Mouse (Mus musculus) CD4-positive naive resting alpha-beta T cell, adult 76 days (primary cell): ENCODE results near the gene Slc39a1. TPM values are rescaled to one million over a fixed set of nuclear protein-coding genes. Genes with fewer than 3 reads are reported as not detected.

ENCODE experiments used
- total RNA-seq: library from RNA; stranded (reverse); gene quantifications from one replicate; pipeline ENCODE4 v1.2.4, GENCODE M21; 2023

Slc39a1 gene
- total RNA-seq = 17.1 TPM

GRCm38 (mm10) chr3:90247960-90248745 is at the start of gene Slc39a1:
Gene Slc39a1, plus strand, starts transcription at chr3:90248172.

DNA sequence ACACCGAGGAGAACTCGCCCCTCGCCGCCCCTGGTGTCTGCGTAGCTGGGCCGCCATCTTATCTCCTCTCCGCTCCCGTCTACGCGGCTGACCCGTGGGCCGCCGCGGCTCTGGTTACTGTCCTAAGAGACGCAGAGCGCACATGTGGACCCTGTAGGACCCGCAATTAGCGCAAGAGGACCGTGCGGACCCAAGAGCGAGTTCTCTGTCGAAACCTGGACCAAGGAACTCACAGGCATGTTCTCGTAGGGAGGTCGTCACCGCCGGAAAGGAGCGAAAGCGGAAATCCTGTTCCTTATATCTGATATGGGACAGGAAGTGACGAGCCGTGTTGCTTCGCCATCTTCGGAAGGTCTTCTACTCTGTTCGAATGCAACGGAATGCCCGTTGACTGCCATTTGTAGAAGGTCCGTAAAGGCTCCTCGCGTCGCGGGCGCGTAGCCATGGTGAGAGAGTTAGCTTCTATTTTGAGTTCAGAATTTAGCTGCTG is 34.5 kb upstream of the Slc39a1 start, which contains the start of the genes Rps27 and Rab13:
Gene Rps27, minus strand, starts transcription at position 275 of the 490 bp plus-strand sequence.
Gene Rab13, plus strand, starts transcription at position 319 of the 490 bp plus-strand sequence.

DNA sequence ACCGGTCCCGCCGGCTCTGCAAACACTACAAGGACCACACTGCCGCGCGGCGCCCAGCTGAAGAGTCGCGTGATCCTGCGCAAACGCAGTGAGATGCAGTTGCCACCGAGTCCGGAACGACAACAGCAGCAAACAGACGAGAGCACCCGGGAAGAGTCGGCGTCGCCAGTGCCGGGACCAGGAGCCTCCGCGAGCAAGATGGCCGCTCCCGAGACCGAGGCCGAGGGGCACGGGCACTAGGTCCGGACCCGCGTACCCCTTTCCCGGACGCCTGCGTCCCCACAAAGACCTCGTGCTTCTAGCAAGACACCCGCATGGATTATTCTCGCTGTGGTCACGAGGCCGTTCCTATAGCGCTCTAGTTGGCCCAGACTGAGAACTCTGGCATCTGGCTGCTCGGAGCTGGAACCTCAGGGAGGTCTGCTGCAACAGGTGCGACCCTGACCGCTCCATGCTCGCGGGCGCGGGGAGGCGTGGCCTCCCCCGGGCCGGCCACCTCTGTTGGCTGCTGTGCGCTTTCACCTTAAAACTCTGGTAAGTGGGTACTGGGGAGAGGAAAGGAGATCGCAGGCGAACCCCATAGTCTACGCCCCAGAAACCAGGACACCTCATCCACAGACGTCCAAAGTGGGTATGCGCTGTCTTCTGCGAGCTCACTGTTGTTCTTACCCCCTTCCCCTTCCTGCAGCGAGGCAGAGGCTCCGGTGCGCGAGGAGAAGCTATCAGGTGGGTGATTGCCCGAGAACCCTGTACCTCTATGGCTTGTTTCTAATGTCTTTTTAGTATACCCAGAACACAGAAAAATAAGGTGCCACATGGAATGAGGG is 16.3 kb upstream of the Slc39a1 start, which contains the start of gene Jtb:
Gene Jtb, plus strand, starts transcription at position 91 of the 827 bp plus-strand sequence.

GRCm38 (mm10) chr3:90242984-90243775 is 4.8 kb upstream of the Slc39a1 start, which contains the start of gene Creb3l4:
Gene Creb3l4, minus strand, starts transcription at chr3:90243512.

GRCm38 (mm10) chr3:90253653-90254418 is 5.9 kb downstream of the Slc39a1 start, which contains the start of gene Crtc2:
Gene Crtc2, plus strand, starts transcription at chr3:90254163.

DNA sequence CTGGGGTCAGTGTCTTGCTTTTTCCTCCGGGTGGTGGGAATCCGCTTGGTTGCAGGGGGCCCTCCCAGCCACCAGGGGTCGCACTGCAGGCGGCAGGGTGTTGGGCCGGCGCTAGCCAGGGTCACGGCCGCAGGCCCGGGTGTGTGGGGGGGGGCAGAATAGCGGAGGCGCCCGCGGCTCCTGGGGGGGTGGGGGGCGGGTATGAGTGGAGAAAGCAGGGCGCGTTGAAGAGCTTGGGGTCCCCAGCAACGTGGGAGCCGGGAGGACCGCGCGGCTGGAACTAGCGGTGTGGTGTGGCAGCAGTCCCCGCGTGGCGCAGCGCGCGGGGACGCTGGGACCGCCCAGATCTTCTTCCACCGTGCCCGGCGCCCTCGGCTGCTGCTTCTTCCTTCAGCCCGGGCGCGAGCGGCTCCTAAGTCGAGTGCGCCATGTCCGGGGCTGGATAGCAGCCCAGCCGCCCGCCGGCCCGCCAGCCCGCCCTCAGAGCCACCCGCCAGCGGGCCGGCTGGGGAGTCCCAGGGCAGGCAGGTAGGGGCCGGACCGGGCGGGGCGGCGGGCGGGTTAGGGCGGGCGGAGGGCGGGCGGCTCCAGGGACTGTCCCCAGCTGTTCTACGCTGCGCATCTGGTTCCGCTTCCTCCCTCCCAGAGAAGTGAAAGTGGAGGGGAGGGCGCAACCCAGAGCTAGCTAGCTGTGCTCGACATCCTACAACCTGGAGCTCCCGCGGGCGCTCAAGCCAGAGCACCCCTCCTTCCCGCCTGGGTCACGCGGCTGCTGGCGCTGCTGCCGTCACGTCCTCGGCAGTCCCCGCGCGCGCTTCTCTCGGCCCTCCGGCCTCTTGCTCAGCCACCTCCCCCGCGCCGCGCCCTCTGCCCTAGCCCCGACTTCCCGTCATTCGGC is 17.3 kb downstream of the Slc39a1 start, which contains the start of gene Dennd4b:
Gene Dennd4b, plus strand, starts transcription at position 152 of the 898 bp plus-strand sequence.

DNA sequence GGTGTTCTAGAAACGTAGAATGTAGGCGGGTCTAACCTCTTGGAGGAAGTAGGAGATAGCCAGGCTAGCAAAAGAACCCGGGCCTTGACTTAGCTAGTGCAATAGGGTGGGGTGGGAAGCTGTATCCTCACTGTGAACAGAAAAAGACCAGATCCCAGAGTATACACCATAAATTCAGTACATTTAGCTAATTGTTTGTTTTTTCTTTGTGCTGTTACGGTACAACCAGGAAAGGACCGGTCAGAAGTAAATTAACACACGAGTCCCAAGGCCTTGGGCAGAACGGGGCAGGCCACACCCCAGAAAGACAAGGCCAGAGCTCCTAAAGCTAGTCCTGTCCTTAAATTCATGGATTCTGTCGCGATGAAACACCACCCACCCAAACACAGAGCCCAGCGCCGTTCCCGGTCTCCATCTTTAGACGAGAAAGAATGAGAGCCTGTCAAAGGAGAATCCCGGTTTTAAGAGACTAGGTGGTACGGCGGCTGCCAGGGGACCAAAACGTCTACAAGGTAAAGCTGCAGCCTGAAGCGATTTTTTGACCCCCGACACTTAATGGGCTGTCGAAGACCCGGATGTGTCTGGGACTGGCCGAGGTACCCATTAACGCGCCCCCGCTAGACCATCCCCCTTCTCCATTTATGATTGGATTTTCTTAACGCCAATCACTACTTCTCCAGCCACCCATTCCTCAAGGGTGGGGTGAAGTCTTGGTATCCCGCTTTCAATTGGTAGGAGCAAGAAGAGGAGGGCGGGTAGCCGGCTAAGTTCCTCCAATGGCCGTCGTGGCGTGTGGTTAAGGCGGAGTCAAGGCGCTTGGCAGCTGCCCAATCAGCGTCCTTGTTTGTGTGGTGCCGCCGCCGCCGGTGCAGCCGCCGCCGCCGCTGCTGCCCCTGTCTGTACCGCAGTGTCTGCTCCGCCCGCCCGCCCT is 44.6 kb downstream of the Slc39a1 start, which contains the start of gene Gatad2b:
Gene Gatad2b, plus strand, starts transcription at position 834 of the 931 bp plus-strand sequence.

Other genes with a start within 250 kb of the Slc39a1 start
- 58.9 TPM for gene Hax1, start 249.4 kb upstream of the Slc39a1 start, total RNA-seq
- 97.0 TPM for gene 4933434E20Rik, start 196.5 kb upstream of the Slc39a1 start, total RNA-seq
- gene Ubap2l, start 195.5 kb upstream of the Slc39a1 start, total RNA-seq = 249 TPM
- 596 TPM for gene Tpm3, start 175.5 kb upstream of the Slc39a1 start, total RNA-seq
- gene Nup210l, start 144.0 kb upstream of the Slc39a1 start, total RNA-seq = 1.2 TPM
- 11,775 TPM for gene Rps27, start 34.5 kb upstream of the Slc39a1 start, total RNA-seq
- not detected for gene Rab13, start 34.5 kb upstream of the Slc39a1 start, total RNA-seq
- gene Jtb, start 16.6 kb upstream of the Slc39a1 start, total RNA-seq = 74.5 TPM
- not detected for gene Creb3l4, start 4.7 kb upstream of the Slc39a1 start, total RNA-seq
- gene Crtc2, start 6.0 kb downstream of the Slc39a1 start, total RNA-seq = 99.0 TPM
- gene Dennd4b, start 17.0 kb downstream of the Slc39a1 start, total RNA-seq = 62.5 TPM
- 132 TPM for gene Gatad2b, start 45.0 kb downstream of the Slc39a1 start, total RNA-seq
- gene Slc27a3, start 141.8 kb downstream of the Slc39a1 start, total RNA-seq = 1.3 TPM
- 42.6 TPM for gene Ints3, start 185.4 kb downstream of the Slc39a1 start, total RNA-seq
- not detected for gene Npr1, start 217.7 kb downstream of the Slc39a1 start, total RNA-seq
- 87.3 TPM for gene Ilf2, start 228.0 kb downstream of the Slc39a1 start, total RNA-seq
- 40.6 TPM for gene Snapin, start 242.9 kb downstream of the Slc39a1 start, total RNA-seq